Mouse (Mus musculus): ENCODE results near the gene Gpbp1.

DNA sequence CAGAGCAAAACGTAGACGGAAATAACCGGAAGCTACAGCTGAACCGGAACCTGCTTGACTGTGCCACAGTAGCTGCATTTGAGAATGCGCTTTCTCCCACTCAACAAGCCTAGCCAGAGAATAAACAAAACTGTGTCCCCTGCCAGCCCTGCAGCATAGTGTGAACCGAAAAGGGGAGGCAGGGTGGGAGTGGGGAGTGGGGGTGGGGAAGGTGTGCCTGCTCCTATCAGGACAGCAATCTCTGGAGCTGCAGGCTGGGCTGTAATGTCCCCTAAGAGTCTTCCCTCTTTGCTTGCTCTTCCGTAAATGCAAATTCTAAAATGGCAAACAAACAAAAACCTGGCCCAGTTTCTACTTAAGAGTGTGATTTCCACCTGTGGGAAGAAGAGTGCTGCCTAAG lies 92.8 kb downstream of the Gpbp1 start:
- TF ChIP-seq CTCF (IDR thresholded peaks at IDR 0.05; ENCODE audit: insufficient read depth, low read depth, low read length) (no peak), POLR2A (IDR thresholded peaks at IDR 0.05; ENCODE audit: insufficient read depth, low read depth, low read length) (no peak)

Measured in olfactory bulb, adult 2 months (tissue).